Mouse (Mus musculus): ENCODE data around the gene Cope. TPM values are rescaled to one million over a fixed set of nuclear protein-coding genes. Genes with fewer than 3 reads are reported as not detected.

Gene Cope
- polyA plus RNA-seq, 1 experiment from 2014 or later, result 303 TPM

GRCm38 (mm10) chr8:70353194-70353817 is 51.0 kb downstream of the Cope start, which contains the start of gene Upf1:
Gene Upf1, minus strand, starts transcription at chr8:70353278.
- Histone ChIP-seq H3K36me3 (ENCODE audit: insufficient read depth) (peaks cover 20% of the 10 kb centered on the region; the same call in 1 of the 2 replicates), H3K27ac (ENCODE audit: low read depth) (peak within 1 kb of the TSS; percentile 84), H3K4me3 (ENCODE audit: low read depth, low read length) (peak within 1 kb of the TSS; percentile 100), H3K9me3 (ENCODE audit: low read depth, low read length) (no peaks in the 10 kb centered on the region), H3K9ac (peak within 1 kb of the TSS; percentile 97), H3K4me2 (peak within 1 kb of the TSS; percentile 100), H3K27me3 (ENCODE audit: insufficient read depth, low read length) (no peaks in the 10 kb centered on the region), H3K4me1 (ENCODE audit: insufficient read depth) (peaks cover 17% of the 10 kb centered on the region)
- TF ChIP-seq CTCF (IDR thresholded peaks at IDR 0.05; ENCODE audit: low read depth), result no peak
- peak; percentile 87 for ATAC-seq (ENCODE audit: insufficient read depth)
- DNase-seq, result peak; percentile 100
- under 1% methylated on average over 59 of the region's 69 CpGs for WGBS

GRCm38 (mm10) chr8:70354004-70354403 is 51.7 kb downstream of the Cope start:
- Histone ChIP-seq H3K27me3 (ENCODE audit: insufficient read depth, low read length) (no peaks in the 10 kb centered on the region), H3K27ac (ENCODE audit: low read depth) (peak overlapping the region; percentile 72)
- 52% methylated on average over 4 of the region's 4 CpGs for WGBS

GRCm38 (mm10) chr8:70356111-70356510 is 53.8 kb downstream of the Cope start:
- ATAC-seq (ENCODE audit: insufficient read depth) (no peak), DNase-seq (no peak)
- no peak overlapping the region for H3K4me2 ChIP-seq
- H3K27me3 ChIP-seq (ENCODE audit: insufficient read depth, low read length), result no peaks in the 10 kb centered on the region
- peaks cover 14% of the 10 kb centered on the region for H3K4me1 ChIP-seq (ENCODE audit: insufficient read depth)
- no peak for TF ChIP-seq CTCF (IDR thresholded peaks at IDR 0.05; ENCODE audit: low read depth)
- H3K9ac ChIP-seq, result no peak overlapping the region
- no peaks in the 10 kb centered on the region for H3K36me3 ChIP-seq (ENCODE audit: insufficient read depth)
- no peak overlapping the region for H3K27ac ChIP-seq (ENCODE audit: low read depth)
- WGBS, result 84% methylated on average over 1 of the region's 1 CpGs
- no peak overlapping the region for H3K4me3 ChIP-seq (ENCODE audit: low read depth, low read length)
- no peaks in the 10 kb centered on the region for H3K9me3 ChIP-seq (ENCODE audit: low read depth, low read length)

More at GRCm38 (mm10) chr8:70354004-70354403, 51.7 kb downstream of the Cope start:
- Histone ChIP-seq H3K9me3 (ENCODE audit: low read depth, low read length) (no peaks in the 10 kb centered on the region), H3K4me1 (ENCODE audit: insufficient read depth) (peaks cover 17% of the 10 kb centered on the region), H3K4me2 (peak overlapping the region; percentile 100), H3K9ac (peak overlapping the region; percentile 50; the same call in 1 of the 2 replicates), H3K4me3 (ENCODE audit: low read depth, low read length) (peak overlapping the region; percentile 100), H3K36me3 (ENCODE audit: insufficient read depth) (peaks cover 13% of the 10 kb centered on the region; the same call in 1 of the 2 replicates)
- no peak for ATAC-seq (ENCODE audit: insufficient read depth)
- DNase-seq, result peak; percentile 17
- no peak for TF ChIP-seq CTCF (IDR thresholded peaks at IDR 0.05; ENCODE audit: low read depth)

- H3K9ac ChIP-seq, result no peak overlapping the region
- no peak overlapping the region for H3K4me3 ChIP-seq (ENCODE audit: low read depth, low read length)
- 17% methylated on average over 3 of the region's 3 CpGs for WGBS
- no peaks in the 10 kb centered on the region for H3K36me3 ChIP-seq (ENCODE audit: insufficient read depth)
- ATAC-seq (ENCODE audit: insufficient read depth) (no peak), DNase-seq (peak; percentile 65)
- TF ChIP-seq CTCF (IDR thresholded peaks at IDR 0.05; ENCODE audit: low read depth), result no peak
- no peaks in the 10 kb centered on the region for H3K27me3 ChIP-seq (ENCODE audit: insufficient read depth, low read length)
- no peak overlapping the region for H3K4me2 ChIP-seq
- H3K27ac ChIP-seq (ENCODE audit: low read depth), result no peak overlapping the region
- peaks cover 4% of the 10 kb centered on the region; the same call in 1 of the 2 replicates for H3K4me1 ChIP-seq (ENCODE audit: insufficient read depth)
- H3K9me3 ChIP-seq (ENCODE audit: low read depth, low read length), result no peaks in the 10 kb centered on the region
Measured at GRCm38 (mm10) chr8:70359411-70359810, 57.1 kb downstream of the Cope start.

GRCm38 (mm10) chr8:70360769-70361168 is 58.5 kb downstream of the Cope start:
- no peak overlapping the region for H3K9ac ChIP-seq
- H3K27me3 ChIP-seq (ENCODE audit: insufficient read depth, low read length), result no peaks in the 10 kb centered on the region
- no peaks in the 10 kb centered on the region for H3K36me3 ChIP-seq (ENCODE audit: insufficient read depth)
- H3K27ac ChIP-seq (ENCODE audit: low read depth), result no peak overlapping the region
- H3K9me3 ChIP-seq (ENCODE audit: low read depth, low read length), result no peaks in the 10 kb centered on the region
- H3K4me3 ChIP-seq (ENCODE audit: low read depth, low read length), result no peak overlapping the region
- peaks cover 4% of the 10 kb centered on the region; the same call in 1 of the 2 replicates for H3K4me1 ChIP-seq (ENCODE audit: insufficient read depth)
- no peak overlapping the region for H3K4me2 ChIP-seq
- peak; percentile 48 for TF ChIP-seq CTCF (IDR thresholded peaks at IDR 0.05; ENCODE audit: low read depth)
- WGBS, result 47% methylated on average over 4 of the region's 4 CpGs
- no peak for ATAC-seq (ENCODE audit: insufficient read depth)
- DNase-seq, result peak; percentile 55

GRCm38 (mm10) chr8:70361484-70362032 is 59.2 kb downstream of the Cope start:
- no peaks in the 10 kb centered on the region for H3K36me3 ChIP-seq (ENCODE audit: insufficient read depth)
- H3K27ac ChIP-seq (ENCODE audit: low read depth), result no peak overlapping the region
- TF ChIP-seq CTCF (IDR thresholded peaks at IDR 0.05; ENCODE audit: low read depth), result no peak
- ATAC-seq (ENCODE audit: insufficient read depth), result no peak
- no peak overlapping the region; the same call in 1 of the 2 replicates for H3K9ac ChIP-seq
- no peak overlapping the region for H3K4me3 ChIP-seq (ENCODE audit: low read depth, low read length)
- no peaks in the 10 kb centered on the region for H3K27me3 ChIP-seq (ENCODE audit: insufficient read depth, low read length)
- 69% methylated on average over 10 of the region's 10 CpGs for WGBS
- H3K9me3 ChIP-seq (ENCODE audit: low read depth, low read length), result no peaks in the 10 kb centered on the region
- DNase-seq, result no peak
- H3K4me2 ChIP-seq, result no peak overlapping the region
- H3K4me1 ChIP-seq (ENCODE audit: insufficient read depth), result peaks cover 4% of the 10 kb centered on the region; the same call in 1 of the 2 replicates

Other genes starting within 250 kb of the Cope start
- gene Tm6sf2, start 229.6 kb upstream of the Cope start, polyA plus RNA-seq (2014; fragmentation: Nextera tagmentation; extraction: Ambion mirVana), result 0.39 and 1.1 TPM in 2 replicates
- 0.05 TPM in 1 of 2 replicates, not detected in the other for gene Hapln4, start 219.1 kb upstream of the Cope start, polyA plus RNA-seq (2014; fragmentation: Nextera tagmentation; extraction: Ambion mirVana)
- gene Ncan, start 181.6 kb upstream of the Cope start, polyA plus RNA-seq (2014; fragmentation: Nextera tagmentation; extraction: Ambion mirVana), result 0.05 and 0.07 TPM in 2 replicates
- gene Nr2c2ap, start 171.2 kb upstream of the Cope start, polyA plus RNA-seq (2014; fragmentation: Nextera tagmentation; extraction: Ambion mirVana), result 23.1 and 25.2 TPM in 2 replicates
- gene Rfxank, start 163.4 kb upstream of the Cope start, polyA plus RNA-seq (2014; fragmentation: Nextera tagmentation; extraction: Ambion mirVana), result 17.3 TPM in 2 replicates
- gene Borcs8, start 163.0 kb upstream of the Cope start, polyA plus RNA-seq (2014; fragmentation: Nextera tagmentation; extraction: Ambion mirVana), result 42.5 and 45.7 TPM in 2 replicates
- gene Mef2b, start 162.8 kb upstream of the Cope start, polyA plus RNA-seq (2014; fragmentation: Nextera tagmentation; extraction: Ambion mirVana), result 0.26 and 0.28 TPM in 2 replicates
- gene Tmem161a, start 130.2 kb upstream of the Cope start, polyA plus RNA-seq (2014; fragmentation: Nextera tagmentation; extraction: Ambion mirVana), result 49.1 and 50.5 TPM in 2 replicates
- gene Slc25a42, start 90.2 kb upstream of the Cope start, polyA plus RNA-seq (2014; fragmentation: Nextera tagmentation; extraction: Ambion mirVana), result 2.9 and 3.2 TPM in 2 replicates
- gene Sugp2, start 68.3 kb upstream of the Cope start, polyA plus RNA-seq (2014; fragmentation: Nextera tagmentation; extraction: Ambion mirVana), result 33.4 and 33.5 TPM in 2 replicates
- gene Armc6, start 68.1 kb upstream of the Cope start, polyA plus RNA-seq (2014; fragmentation: Nextera tagmentation; extraction: Ambion mirVana), result 27.8 and 28.6 TPM in 2 replicates
- 66.4 and 77.9 TPM in 2 replicates for gene Homer3, start 19.7 kb upstream of the Cope start, polyA plus RNA-seq (2014; fragmentation: Nextera tagmentation; extraction: Ambion mirVana)
- 46.1 and 47.9 TPM in 2 replicates for gene Ddx49, start within 50 bp of the Cope start, polyA plus RNA-seq (2014; fragmentation: Nextera tagmentation; extraction: Ambion mirVana)
- gene Cers1, start 13.3 kb downstream of the Cope start, polyA plus RNA-seq (2014; fragmentation: Nextera tagmentation; extraction: Ambion mirVana), result 2.7 and 3.6 TPM in 2 replicates
- gene Gdf1, start 27.3 kb downstream of the Cope start, polyA plus RNA-seq (2014; fragmentation: Nextera tagmentation; extraction: Ambion mirVana), result 2.4 and 4.2 TPM in 2 replicates
- 23.3 and 27.2 TPM in 2 replicates for gene Upf1, start 50.8 kb downstream of the Cope start, polyA plus RNA-seq (2014; fragmentation: Nextera tagmentation; extraction: Ambion mirVana)
- 0.43 and 0.53 TPM in 2 replicates for gene Comp, start 71.0 kb downstream of the Cope start, polyA plus RNA-seq (2014; fragmentation: Nextera tagmentation; extraction: Ambion mirVana)
- gene Crtc1, start 137.1 kb downstream of the Cope start, polyA plus RNA-seq (2014; fragmentation: Nextera tagmentation; extraction: Ambion mirVana), result 15.5 and 21.8 TPM in 2 replicates
- 21.8 and 24.4 TPM in 2 replicates for gene Klhl26, start 174.4 kb downstream of the Cope start, polyA plus RNA-seq (2014; fragmentation: Nextera tagmentation; extraction: Ambion mirVana)
- gene Tmem59l, start 184.8 kb downstream of the Cope start, polyA plus RNA-seq (2014; fragmentation: Nextera tagmentation; extraction: Ambion mirVana), result 6.7 and 8.3 TPM in 2 replicates
- gene Crlf1, start 190.6 kb downstream of the Cope start, polyA plus RNA-seq (2014; fragmentation: Nextera tagmentation; extraction: Ambion mirVana), result 151 and 165 TPM in 2 replicates
- gene Rex1bd, start 204.2 kb downstream of the Cope start, polyA plus RNA-seq (2014; fragmentation: Nextera tagmentation; extraction: Ambion mirVana), result 113 and 126 TPM in 2 replicates
- 964 and 1,036 TPM in 2 replicates for gene Uba52, start 208.3 kb downstream of the Cope start, polyA plus RNA-seq (2014; fragmentation: Nextera tagmentation; extraction: Ambion mirVana)
- gene Fkbp8, start 225.2 kb downstream of the Cope start, polyA plus RNA-seq (2014; fragmentation: Nextera tagmentation; extraction: Ambion mirVana), result 239 and 245 TPM in 2 replicates
- 56.3 and 59.0 TPM in 2 replicates for gene Kxd1, start 225.4 kb downstream of the Cope start, polyA plus RNA-seq (2014; fragmentation: Nextera tagmentation; extraction: Ambion mirVana)
- 18.5 and 20.0 TPM in 2 replicates for gene Ell, start 236.9 kb downstream of the Cope start, polyA plus RNA-seq (2014; fragmentation: Nextera tagmentation; extraction: Ambion mirVana)

Data from lung, embryonic 14.5 days (tissue).